Mouse (Mus musculus) layer of hippocampus, postnatal 10 days (tissue): ENCODE measurements around the gene Gm6217. TPM values are rescaled to one million over a fixed set of nuclear protein-coding genes. Genes with fewer than 3 reads are reported as not detected.

Experiments used
- total RNA-seq, 2 experiments: library from RNA; stranded (reverse); gene quantifications; 2 replicates each; pipeline ENCODE4 v1.2.3; 2021

Gm6217 gene
- total RNA-seq, 2 experiments from 2014 or later: not detected

Other genes with a start within 250 kb of the Gm6217 start
- 100 to 1,000 TPM; 272 to 287 TPM for gene Mff, start 206.5 kb downstream of the Gm6217 start, total RNA-seq
- gene Tm4sf20, start 162.9 kb downstream of the Gm6217 start, total RNA-seq: not detected
- gene Gm47791, start 160.2 kb downstream of the Gm6217 start, total RNA-seq: not detected
- gene Agfg1, start 91.9 kb downstream of the Gm6217 start, total RNA-seq: 10 to 100 TPM; 80.2 to 85.8 TPM
- gene A030005L19Rik, start 18.1 kb downstream of the Gm6217 start, total RNA-seq: 1 to 10 TPM in 1 of 2 experiments, under 1 TPM in 1; 0.58 to 1.1 TPM
- gene A030014E15Rik, start 6.5 kb downstream of the Gm6217 start, total RNA-seq: not detected
- gene A030003K21Rik, start 12.0 kb upstream of the Gm6217 start, total RNA-seq: not detected
- not detected for gene Gm7544, start 24.6 kb upstream of the Gm6217 start, total RNA-seq
- gene Gm47955, start 28.9 kb upstream of the Gm6217 start, total RNA-seq: not detected
- gene Gm47959, start 69.1 kb upstream of the Gm6217 start, total RNA-seq: not detected
- gene Slc19a3, start 107.0 kb upstream of the Gm6217 start, total RNA-seq: 1 to 10 TPM; 1.2 to 2.0 TPM
- not detected for gene Krtap28-10, start 111.1 kb upstream of the Gm6217 start, total RNA-seq
- not detected for gene Gm47969, start 113.5 kb upstream of the Gm6217 start, total RNA-seq
- not detected for gene A030005K14Rik, start 128.0 kb upstream of the Gm6217 start, total RNA-seq
- gene Krtap28-13, start 129.5 kb upstream of the Gm6217 start, total RNA-seq: not detected
- gene Ccl20, start 185.4 kb upstream of the Gm6217 start, total RNA-seq: not detected
- 1 to 10 TPM; 1.2 to 2.2 TPM for gene Daw1, start 228.4 kb upstream of the Gm6217 start, total RNA-seq